Mouse (Mus musculus): ENCODE measurements at regions not wholly inside any gene's neighbourhood (a gene's known extent, or its start where the extent isn't known, plus 50 kb on each side); places are given as distances from the start of the nearest gene placed in this dataset.

- Histone ChIP-seq H3K27ac (replicated peaks) (no peak overlapping the region), H3K9me3 (no peaks in the 10 kb centered on the region), H3K36me3 (no peaks in the 10 kb centered on the region), H3K4me2 (replicated peaks) (no peak overlapping the region), H3K4me1 (no peaks in the 10 kb centered on the region), H3K9ac (replicated peaks) (no peak overlapping the region), H3K27me3 (no peaks in the 10 kb centered on the region), H3K4me3 (no peak overlapping the region)
- WGBS: 81% methylated on average over 1 of the region's 1 CpGs
- ATAC-seq (ENCODE audit: low FRiP score, low read depth): no peak
Measured at GRCm38 (mm10) chr10:124332491-124332890, 1056.8 kb downstream of the Slc16a7 start.

- no peaks in the 10 kb centered on the region for H3K9me3 ChIP-seq
- H3K36me3 ChIP-seq: no peaks in the 10 kb centered on the region
- WGBS: 64% methylated on average over 3 of the region's 3 CpGs
- no peak for ATAC-seq (ENCODE audit: low FRiP score, low read depth)
- no peaks in the 10 kb centered on the region for H3K4me1 ChIP-seq
- no peak overlapping the region for H3K4me3 ChIP-seq
- H3K4me2 ChIP-seq (replicated peaks): no peak overlapping the region
- no peaks in the 10 kb centered on the region for H3K27me3 ChIP-seq
- H3K27ac ChIP-seq (replicated peaks): no peak overlapping the region
- H3K9ac ChIP-seq (replicated peaks): no peak overlapping the region
Measured at GRCm38 (mm10) chr10:124338923-124339322, 1050.3 kb downstream of the Slc16a7 start.

- WGBS: 87% methylated on average over 2 of the region's 2 CpGs
- Histone ChIP-seq H3K27ac (replicated peaks) (no peak overlapping the region), H3K27me3 (no peaks in the 10 kb centered on the region), H3K9ac (replicated peaks) (no peak overlapping the region), H3K36me3 (no peaks in the 10 kb centered on the region), H3K4me3 (no peak overlapping the region), H3K4me2 (replicated peaks) (no peak overlapping the region), H3K9me3 (no peaks in the 10 kb centered on the region), H3K4me1 (no peaks in the 10 kb centered on the region)
- no peak for ATAC-seq (ENCODE audit: low FRiP score, low read depth)
Measured at GRCm38 (mm10) chr10:124349300-124349699, 1040.0 kb downstream of the Slc16a7 start.

- Histone ChIP-seq H3K4me1 (no peaks in the 10 kb centered on the region), H3K4me3 (no peak overlapping the region), H3K27ac (replicated peaks) (no peak overlapping the region), H3K9ac (replicated peaks) (no peak overlapping the region), H3K36me3 (no peaks in the 10 kb centered on the region), H3K4me2 (replicated peaks) (no peak overlapping the region), H3K9me3 (no peaks in the 10 kb centered on the region), H3K27me3 (no peaks in the 10 kb centered on the region)
- no peak for ATAC-seq (ENCODE audit: low FRiP score, low read depth)
Measured at GRCm38 (mm10) chr10:124362795-124363194, 1026.5 kb downstream of the Slc16a7 start.

GRCm38 (mm10) chr10:124370994-124371393 is 1018.3 kb downstream of the Slc16a7 start:
- no peaks in the 10 kb centered on the region for H3K4me1 ChIP-seq
- WGBS: 83% methylated on average over 2 of the region's 2 CpGs
- H3K9ac ChIP-seq (replicated peaks): no peak overlapping the region
- no peak overlapping the region for H3K4me3 ChIP-seq
- no peak overlapping the region for H3K27ac ChIP-seq (replicated peaks)
- no peaks in the 10 kb centered on the region for H3K9me3 ChIP-seq
- no peak for ATAC-seq (ENCODE audit: low FRiP score, low read depth)
- H3K27me3 ChIP-seq: no peaks in the 10 kb centered on the region
- H3K36me3 ChIP-seq: no peaks in the 10 kb centered on the region
- H3K4me2 ChIP-seq (replicated peaks): no peak overlapping the region

- 79% methylated on average over 2 of the region's 2 CpGs for WGBS
- Histone ChIP-seq H3K9me3 (no peaks in the 10 kb centered on the region), H3K4me1 (no peaks in the 10 kb centered on the region), H3K27me3 (no peaks in the 10 kb centered on the region), H3K4me2 (replicated peaks) (no peak overlapping the region), H3K36me3 (no peaks in the 10 kb centered on the region), H3K9ac (replicated peaks) (no peak overlapping the region), H3K4me3 (no peak overlapping the region), H3K27ac (replicated peaks) (no peak overlapping the region)
- no peak for ATAC-seq (ENCODE audit: low FRiP score, low read depth)
Measured at GRCm38 (mm10) chr10:124402647-124403046, 986.6 kb downstream of the Slc16a7 start.

GRCm38 (mm10) chr10:124409633-124410032 is 979.6 kb downstream of the Slc16a7 start:
- Histone ChIP-seq H3K27me3 (no peaks in the 10 kb centered on the region), H3K4me1 (no peaks in the 10 kb centered on the region), H3K36me3 (no peaks in the 10 kb centered on the region), H3K9ac (replicated peaks) (no peak overlapping the region), H3K4me2 (replicated peaks) (no peak overlapping the region), H3K4me3 (no peak overlapping the region), H3K9me3 (no peaks in the 10 kb centered on the region), H3K27ac (replicated peaks) (no peak overlapping the region)
- no peak for ATAC-seq (ENCODE audit: low FRiP score, low read depth)
- WGBS: 79% methylated on average over 2 of the region's 2 CpGs

GRCm38 (mm10) chr10:124416531-124416930 is 972.7 kb downstream of the Slc16a7 start:
- Histone ChIP-seq H3K9ac (replicated peaks) (no peak overlapping the region), H3K9me3 (no peaks in the 10 kb centered on the region), H3K27ac (replicated peaks) (no peak overlapping the region), H3K4me3 (no peak overlapping the region), H3K36me3 (no peaks in the 10 kb centered on the region), H3K27me3 (no peaks in the 10 kb centered on the region), H3K4me2 (replicated peaks) (no peak overlapping the region), H3K4me1 (no peaks in the 10 kb centered on the region)
- ATAC-seq (ENCODE audit: low FRiP score, low read depth): no peak
- WGBS: 91% methylated on average over 6 of the region's 6 CpGs

- H3K27me3 ChIP-seq: no peaks in the 10 kb centered on the region
- H3K9me3 ChIP-seq: no peaks in the 10 kb centered on the region
- no peak overlapping the region for H3K4me3 ChIP-seq
- no peak for ATAC-seq (ENCODE audit: low FRiP score, low read depth)
- H3K27ac ChIP-seq (replicated peaks): no peak overlapping the region
- no peaks in the 10 kb centered on the region for H3K36me3 ChIP-seq
- H3K9ac ChIP-seq (replicated peaks): no peak overlapping the region
- H3K4me2 ChIP-seq (replicated peaks): no peak overlapping the region
- 73% methylated on average over 2 of the region's 2 CpGs for WGBS
- H3K4me1 ChIP-seq: no peaks in the 10 kb centered on the region
Measured at GRCm38 (mm10) chr10:124423418-124423817, 965.8 kb downstream of the Slc16a7 start.

Data from midbrain, embryonic 12.5 days (tissue).